ENCODE assay signal across 13 mouse cellular contexts in genomic region chr12:87175194-87175946, GRCm38 (mm10). TPM values are rescaled to one million over a fixed set of nuclear protein-coding genes. Genes with fewer than 3 reads are reported as not detected.
DNase-seq lines count a peak whose midpoint lies in the region; ATAC-seq and TF ChIP-seq lines count a peak whose summit lies in the region.
"Had no signal": no experiment of that assay in that cellular context is flagged by ENCODE, and none has a peak within 500 bp of the region (broad histone marks: within the 10 kb centered on the region; RNA-seq: fewer than 3 reads in every experiment).

No protein-coding gene starts in this region.

- peak overlapping the region; percentile 40; the same call in 1 of the 2 replicates for H3K27ac ChIP-seq in hindbrain, embryonic 12.5 days
- no peak overlapping the region for H3K27ac ChIP-seq in hindbrain, embryonic 14.5 days
- H3K27ac ChIP-seq in embryonic facial prominence, embryonic 13.5 days: peak overlapping the region; percentile 81
- peak overlapping the region; percentile 56 for H3K27ac ChIP-seq in limb, embryonic 14.5 days (replicated peaks; ENCODE audit: low read depth, low read length)
- no peak overlapping the region for H3K27ac ChIP-seq in intestine, embryonic 16.5 days (ENCODE audit: low read length)

- peaks cover 5% of the 10 kb centered on the region; the same call in 1 of the 2 replicates for H3K4me1 ChIP-seq in hindbrain, embryonic 12.5 days
- no peaks in the 10 kb centered on the region for H3K4me1 ChIP-seq in hindbrain, embryonic 14.5 days (replicated peaks; ENCODE audit: control insufficient read depth, insufficient read depth, low read length)
- H3K4me1 ChIP-seq in embryonic facial prominence, embryonic 13.5 days: peaks cover 36% of the 10 kb centered on the region
- peaks cover 13% of the 10 kb centered on the region; the same call in 1 of the 2 replicates for H3K4me1 ChIP-seq in limb, embryonic 14.5 days (ENCODE audit: control insufficient read depth, insufficient read depth, low read length)
- no peaks in the 10 kb centered on the region for H3K4me1 ChIP-seq in intestine, embryonic 16.5 days (ENCODE audit: control insufficient read depth, insufficient read depth, low read length)

- no peaks in the 10 kb centered on the region for H3K9me3 ChIP-seq in hindbrain, embryonic 12.5 days (replicated peaks)
- H3K9me3 ChIP-seq in hindbrain, embryonic 14.5 days (ENCODE audit: control insufficient read depth, low read length): no peaks in the 10 kb centered on the region
- H3K9me3 ChIP-seq in embryonic facial prominence, embryonic 13.5 days: no peaks in the 10 kb centered on the region
- no peaks in the 10 kb centered on the region for H3K9me3 ChIP-seq in limb, embryonic 14.5 days (ENCODE audit: control insufficient read depth, low read length)
- no peaks in the 10 kb centered on the region for H3K9me3 ChIP-seq in intestine, embryonic 16.5 days (ENCODE audit: control insufficient read depth, low read length)

- ATAC-seq in hindbrain, embryonic 12.5 days (ENCODE audit: low FRiP score): no peak
- no peak for ATAC-seq in hindbrain, embryonic 14.5 days (ENCODE audit: low FRiP score)
- ATAC-seq in embryonic facial prominence, embryonic 13.5 days (ENCODE audit: insufficient number of reproducible peaks, insufficient read depth, low FRiP score, low TSS enrichment, low read depth): peak; percentile 75
- peak; percentile 72 for ATAC-seq in limb, embryonic 14.5 days (ENCODE audit: low FRiP score, low read depth)
- ATAC-seq in intestine, embryonic 16.5 days: no peak
- ATAC-seq: liver, postnatal 0 days had no signal

- no peak for TF ChIP-seq POLR2A in limb, embryonic 14.5 days (IDR thresholded peaks at IDR 0.05; ENCODE audit: borderline replicate concordance, extremely low read depth, insufficient read depth, insufficient read length)

- no peaks in the 10 kb centered on the region for H3K27me3 ChIP-seq in hindbrain, embryonic 12.5 days
- H3K27me3 ChIP-seq in hindbrain, embryonic 14.5 days (ENCODE audit: control insufficient read depth, insufficient read depth, low read length): no peaks in the 10 kb centered on the region
- H3K27me3 ChIP-seq in embryonic facial prominence, embryonic 13.5 days: peaks cover 8% of the 10 kb centered on the region
- H3K27me3 ChIP-seq in limb, embryonic 14.5 days (ENCODE audit: control insufficient read depth, insufficient read depth, low read length): no peaks in the 10 kb centered on the region
- no peaks in the 10 kb centered on the region for H3K27me3 ChIP-seq in intestine, embryonic 16.5 days (replicated peaks; ENCODE audit: control insufficient read depth, insufficient read depth, low read length)

- WGBS in hindbrain, embryonic 12.5 days: 62% methylated on average over 4 of the region's 4 CpGs
- 73% methylated on average over 4 of the region's 4 CpGs for WGBS in hindbrain, embryonic 14.5 days
- WGBS in embryonic facial prominence, embryonic 13.5 days: 29% methylated on average over 4 of the region's 4 CpGs
- 33% methylated on average over 4 of the region's 4 CpGs for WGBS in limb, embryonic 14.5 days
- WGBS in intestine, embryonic 16.5 days: 76% methylated on average over 4 of the region's 4 CpGs

- H3K4me2 ChIP-seq in hindbrain, embryonic 12.5 days (replicated peaks): no peak overlapping the region
- no peak overlapping the region for H3K4me2 ChIP-seq in hindbrain, embryonic 14.5 days (replicated peaks)
- H3K4me2 ChIP-seq in embryonic facial prominence, embryonic 13.5 days: peak overlapping the region; percentile 5; the same call in 1 of the 2 replicates
- no peak overlapping the region for H3K4me2 ChIP-seq in limb, embryonic 14.5 days (replicated peaks; ENCODE audit: low read depth, low read length, severe bottlenecking)
- H3K4me2 ChIP-seq in intestine, embryonic 16.5 days (ENCODE audit: low read depth, low read length): no peak overlapping the region

- H3K4me3 ChIP-seq in hindbrain, embryonic 12.5 days: no peak overlapping the region
- no peak overlapping the region for H3K4me3 ChIP-seq in hindbrain, embryonic 14.5 days (replicated peaks; ENCODE audit: low read length)
- no peak overlapping the region for H3K4me3 ChIP-seq in embryonic facial prominence, embryonic 13.5 days
- no peak overlapping the region for H3K4me3 ChIP-seq in limb, embryonic 14.5 days (replicated peaks; ENCODE audit: low read length)
- H3K4me3 ChIP-seq in intestine, embryonic 16.5 days (ENCODE audit: low read length): no peak overlapping the region

- peaks cover 37% of the 10 kb centered on the region for H3K36me3 ChIP-seq in hindbrain, embryonic 12.5 days
- H3K36me3 ChIP-seq in hindbrain, embryonic 14.5 days (replicated peaks; ENCODE audit: control insufficient read depth, insufficient read depth): peaks cover 52% of the 10 kb centered on the region
- peaks cover 29% of the 10 kb centered on the region for H3K36me3 ChIP-seq in embryonic facial prominence, embryonic 13.5 days
- peaks cover 8% of the 10 kb centered on the region; the same call in 1 of the 2 replicates for H3K36me3 ChIP-seq in limb, embryonic 14.5 days (ENCODE audit: control insufficient read depth, insufficient read depth, low read length)
- no peaks in the 10 kb centered on the region for H3K36me3 ChIP-seq in intestine, embryonic 16.5 days (ENCODE audit: control insufficient read depth, insufficient read depth, low read length)

- no peak overlapping the region for H3K9ac ChIP-seq in hindbrain, embryonic 12.5 days
- no peak overlapping the region for H3K9ac ChIP-seq in hindbrain, embryonic 14.5 days
- 0 out of 2 replicates have a peak overlapping the region, but pooled peaks have one; percentile 51 for H3K9ac ChIP-seq in embryonic facial prominence, embryonic 13.5 days
- no peak overlapping the region for H3K9ac ChIP-seq in limb, embryonic 14.5 days (ENCODE audit: low read depth, low read length, severe bottlenecking)
- H3K9ac ChIP-seq in intestine, embryonic 16.5 days (ENCODE audit: low read depth, low read length): no peak overlapping the region
- H3K9ac ChIP-seq: liver, postnatal 0 days had no signal

- DNase-seq in hindbrain, embryonic 14.5 days (ENCODE audit: low spot score): no peak
- DNase-seq in NIH3T3 (ENCODE audit: low read depth): peak; percentile 81
- peak; percentile 50 for DNase-seq in limb, embryonic 14.5 days (ENCODE audit: low spot score)
- no peak for DNase-seq in right cerebral cortex, postnatal 14 days
- no peak for DNase-seq in urinary bladder, adult 18-20 months (ENCODE audit: low spot score in 2 of 2)
- DNase-seq: B cell, adult 2 months; cerebellum, adult 8-10 months; heart, postnatal 36 days; kidney, adult 2 months; liver, postnatal 0 days had no signal

RNA-seq across cellular contexts. Expression of gene Samd15, which starts 24.2 kb away (rescaled TPM):
- 1.6 and 2.5 TPM in 2 replicates for polyA plus RNA-seq in hindbrain, embryonic 12.5 days (2016; fragmentation: Nextera tagmentation; extraction: Ambion mirVana)
- 1.3 and 1.6 TPM in 2 replicates for polyA plus RNA-seq in hindbrain, embryonic 14.5 days (2014; fragmentation: Nextera tagmentation; extraction: Ambion mirVana)
- 1.5 and 2.4 TPM in 2 replicates for polyA plus RNA-seq in embryonic facial prominence, embryonic 13.5 days (2015; fragmentation: Nextera tagmentation; extraction: Ambion mirVana)
- polyA plus RNA-seq in limb, embryonic 14.5 days (2012; rRNA removed): 1.2 and 2.0 TPM in 2 replicates
- 1.1 and 1.6 TPM in 2 replicates for polyA plus RNA-seq in limb, embryonic 14.5 days (2014; fragmentation: Nextera tagmentation; extraction: Ambion mirVana)
- 0.69 and 1.3 TPM in 2 replicates for polyA plus RNA-seq in intestine, embryonic 16.5 days (2015; fragmentation: Nextera tagmentation; extraction: Ambion mirVana)
- polyA plus RNA-seq: kidney, adult 2 months had no signal

RNA-seq across cellular contexts. Expression of gene Tmed8, which starts 24.9 kb away (rescaled TPM):
- 5.4 and 6.0 TPM in 2 replicates for polyA plus RNA-seq in hindbrain, embryonic 12.5 days (2016; fragmentation: Nextera tagmentation; extraction: Ambion mirVana)
- polyA plus RNA-seq in hindbrain, embryonic 14.5 days (2014; fragmentation: Nextera tagmentation; extraction: Ambion mirVana): 6.9 and 7.8 TPM in 2 replicates
- 2.0 and 2.4 TPM in 2 replicates for polyA plus RNA-seq in embryonic facial prominence, embryonic 13.5 days (2015; fragmentation: Nextera tagmentation; extraction: Ambion mirVana)
- polyA plus RNA-seq in limb, embryonic 14.5 days (2012; rRNA removed): 6.2 and 6.8 TPM in 2 replicates
- polyA plus RNA-seq in limb, embryonic 14.5 days (2014; fragmentation: Nextera tagmentation; extraction: Ambion mirVana): 2.9 and 3.3 TPM in 2 replicates
- polyA plus RNA-seq in intestine, embryonic 16.5 days (2015; fragmentation: Nextera tagmentation; extraction: Ambion mirVana): 0.95 and 1.4 TPM in 2 replicates

RNA-seq across cellular contexts. Expression of gene Pomt2, which starts 27.6 kb away (rescaled TPM):
- polyA plus RNA-seq in hindbrain, embryonic 12.5 days (2016; fragmentation: Nextera tagmentation; extraction: Ambion mirVana): 16.2 and 17.7 TPM in 2 replicates
- polyA plus RNA-seq in hindbrain, embryonic 14.5 days (2014; fragmentation: Nextera tagmentation; extraction: Ambion mirVana): 15.1 and 19.6 TPM in 2 replicates
- 14.3 and 14.4 TPM in 2 replicates for polyA plus RNA-seq in embryonic facial prominence, embryonic 13.5 days (2015; fragmentation: Nextera tagmentation; extraction: Ambion mirVana)
- 20.6 and 26.3 TPM in 2 replicates for polyA plus RNA-seq in limb, embryonic 14.5 days (2012; rRNA removed)
- 16.8 and 18.4 TPM in 2 replicates for polyA plus RNA-seq in limb, embryonic 14.5 days (2014; fragmentation: Nextera tagmentation; extraction: Ambion mirVana)
- polyA plus RNA-seq in intestine, embryonic 16.5 days (2015; fragmentation: Nextera tagmentation; extraction: Ambion mirVana): 11.7 TPM in 2 replicates

RNA-seq across cellular contexts. Expression of gene Gstz1, which starts 28.4 kb away (rescaled TPM):
- polyA plus RNA-seq in hindbrain, embryonic 12.5 days (2016; fragmentation: Nextera tagmentation; extraction: Ambion mirVana): 24.1 and 24.6 TPM in 2 replicates
- 26.6 and 31.9 TPM in 2 replicates for polyA plus RNA-seq in hindbrain, embryonic 14.5 days (2014; fragmentation: Nextera tagmentation; extraction: Ambion mirVana)
- 29.1 and 32.1 TPM in 2 replicates for polyA plus RNA-seq in embryonic facial prominence, embryonic 13.5 days (2015; fragmentation: Nextera tagmentation; extraction: Ambion mirVana)
- polyA plus RNA-seq in limb, embryonic 14.5 days (2012; rRNA removed): 67.7 and 75.2 TPM in 2 replicates
- polyA plus RNA-seq in limb, embryonic 14.5 days (2014; fragmentation: Nextera tagmentation; extraction: Ambion mirVana): 37.5 and 42.4 TPM in 2 replicates
- polyA plus RNA-seq in intestine, embryonic 16.5 days (2015; fragmentation: Nextera tagmentation; extraction: Ambion mirVana): 60.4 and 61.2 TPM in 2 replicates

Comparison
In these comparisons a context has a peak if more than half of its experiments do, and no peak if none do; other contexts are left out.
1. H3K27ac ChIP-seq: peak in hindbrain, embryonic 12.5 days (single experiment), embryonic facial prominence, embryonic 13.5 days (single experiment) and limb, embryonic 14.5 days (single experiment); none in hindbrain, embryonic 14.5 days (single experiment) and intestine, embryonic 16.5 days (single experiment).
2. ATAC-seq: peak in embryonic facial prominence, embryonic 13.5 days (single experiment) and limb, embryonic 14.5 days (single experiment); none in hindbrain, embryonic 12.5 days (single experiment), hindbrain, embryonic 14.5 days (single experiment) and intestine, embryonic 16.5 days (single experiment).
3. DNase-seq: peak in NIH3T3 (single experiment) and limb, embryonic 14.5 days (single experiment); none in hindbrain, embryonic 14.5 days (single experiment), right cerebral cortex, postnatal 14 days (single experiment) and urinary bladder, adult 18-20 months (0 of 2).